Mouse (Mus musculus) G1E (cell line): ENCODE measurements around the gene Irf2bp2. TPM values are rescaled to one million over a fixed set of nuclear protein-coding genes. Genes with fewer than 3 reads are reported as not detected.

ENCODE experiments used
- ATAC-seq: 2 replicates; pipeline ENCODE4 v1.8.0; 2016; ENCODE audit warnings: mild to moderate bottlenecking; ENCODE audit not compliant: insufficient number of reproducible peaks, poor library complexity, low FRiP score, severe bottlenecking; ENCODE audit errors: extremely low read depth
- DNase-seq: peaks from one replicate; pipeline ENCODE4 v3.0.0; 2012; ENCODE audit warnings: low spot score
- H3K27me3 ChIP-seq: 2 replicates; pipeline ENCODE4 v1.6.1; 2012; ENCODE audit warnings: mild to moderate bottlenecking, low read length, inconsistent platforms; ENCODE audit not compliant: insufficient read depth
- H3K36me3 ChIP-seq: replicated peaks from 2 replicates; pipeline ENCODE3; 2012; ENCODE audit warnings: mild to moderate bottlenecking, inconsistent platforms
- H3K4me1 ChIP-seq: 2 replicates; pipeline ENCODE4 v1.6.1; 2012; ENCODE audit warnings: low read depth, low read length, inconsistent platforms, mixed read lengths; ENCODE audit not compliant: insufficient read depth
- H3K4me3 ChIP-seq: 2 replicates; pipeline ENCODE4 v1.5.1; 2012; ENCODE audit warnings: low read depth, mild to moderate bottlenecking, inconsistent platforms, low read length, moderate library complexity, mixed read lengths
- H3K9me3 ChIP-seq: replicated peaks from 2 replicates; pipeline ENCODE4 v1.6.1; 2012; ENCODE audit warnings: inconsistent platforms
- CTCF ChIP-seq: IDR thresholded peaks from 2 replicates; pipeline ENCODE4 v1.5.1; 2012; ENCODE audit warnings: low read depth, low read length, inconsistent platforms, mixed read lengths
- GATA1 ChIP-seq: IDR thresholded peaks from 2 replicates; pipeline ENCODE4 v1.6.1; 2012; ENCODE audit warnings: borderline replicate concordance, low read length, inconsistent platforms, mixed read lengths
- GATA2 ChIP-seq: IDR thresholded peaks from 2 replicates; pipeline ENCODE4 v1.6.1; 2012; ENCODE audit warnings: low read depth, low read length, inconsistent platforms, borderline replicate concordance
- POLR2AphosphoS5 ChIP-seq: IDR thresholded peaks from 2 replicates; pipeline ENCODE4 v1.6.1; 2012; ENCODE audit warnings: low read depth, low read length, inconsistent platforms; ENCODE audit not compliant: insufficient replicate concordance
- TAL1 ChIP-seq: conservative IDR thresholded peaks from 2 replicates; pipeline ENCODE4 v1.6.1; 2012; ENCODE audit warnings: low read depth, low read length, inconsistent platforms, mixed read lengths
- polyA plus RNA-seq: library from polyadenylated mRNA; stranded (reverse); fragments of >175 nt; gene quantifications from 2 replicates; pipeline ENCODE4 v1.2.3, GENCODE M21; 2012
- total RNA-seq, 2 experiments: library from RNA; stranded (forward) in 1 of 2; stranded (reverse) in 1 of 2; fragments of 200-1000 nt in 1 of 2; fragments of >200 nt in 1 of 2; fragmentation: Nextera tagmentation in 1 of 2; gene quantifications; 2 replicates each; pipeline ENCODE4 v1.2.3; 2014 to 2017

The Irf2bp2 gene
- total and polyA plus RNA-seq, 3 experiments = 78.9 to 231 (median 101) TPM

- TF ChIP-seq CTCF (no peak), TAL1 (no peak), POLR2AphosphoS5 (no peak), GATA1 (no peak), GATA2 (no peak)
- peaks cover 5% of the 10 kb centered on the region for H3K27me3 ChIP-seq
- ATAC-seq (no peak), DNase-seq (no peak)
- H3K4me1 ChIP-seq = peaks cover 32% of the 10 kb centered on the region
- no peak overlapping the region for H3K4me3 ChIP-seq
- peaks cover 6% of the 10 kb centered on the region for H3K9me3 ChIP-seq
- H3K36me3 ChIP-seq = peaks cover 28% of the 10 kb centered on the region
Observed at GRCm38 (mm10) chr8:126580086-126580485, 13.7 kb downstream of the Irf2bp2 start.

GRCm38 (mm10) chr8:126578641-126579040, 15.1 kb downstream of the Irf2bp2 start:
- H3K4me1 ChIP-seq = peaks cover 23% of the 10 kb centered on the region
- H3K4me3 ChIP-seq = no peak overlapping the region
- DNase-seq (no peak), ATAC-seq (no peak)
- peaks cover 13% of the 10 kb centered on the region for H3K27me3 ChIP-seq
- H3K9me3 ChIP-seq = peaks cover 6% of the 10 kb centered on the region
- TF ChIP-seq TAL1 (no peak), GATA1 (no peak), GATA2 (no peak), CTCF (no peak), POLR2AphosphoS5 (no peak)
- H3K36me3 ChIP-seq = peaks cover 19% of the 10 kb centered on the region

- Histone ChIP-seq H3K27me3 (peaks cover 15% of the 10 kb centered on the region), H3K9me3 (peaks cover 6% of the 10 kb centered on the region), H3K36me3 (peaks cover 11% of the 10 kb centered on the region), H3K4me3 (no peak overlapping the region), H3K4me1 (peaks cover 11% of the 10 kb centered on the region)
- TF ChIP-seq GATA1 (no peak), CTCF (no peak), GATA2 (no peak), TAL1 (no peak), POLR2AphosphoS5 (no peak)
- ATAC-seq (no peak), DNase-seq (no peak)
Observed at GRCm38 (mm10) chr8:126576919-126577318, 16.9 kb downstream of the Irf2bp2 start.

- Histone ChIP-seq H3K4me1 (peaks cover 16% of the 10 kb centered on the region), H3K27me3 (peaks cover 18% of the 10 kb centered on the region), H3K9me3 (peaks cover 6% of the 10 kb centered on the region), H3K4me3 (no peak overlapping the region), H3K36me3 (peaks cover 5% of the 10 kb centered on the region)
- TF ChIP-seq GATA1 = no peak
- no peak for TF ChIP-seq POLR2AphosphoS5
- TF ChIP-seq CTCF = no peak
- no peak for TF ChIP-seq TAL1
- no peak for TF ChIP-seq GATA2
- DNase-seq = no peak
- no peak for ATAC-seq
Observed at GRCm38 (mm10) chr8:126576086-126576485, 17.7 kb downstream of the Irf2bp2 start.

GRCm38 (mm10) chr8:126574882-126575637, 18.7 kb downstream of the Irf2bp2 start:
- Histone ChIP-seq H3K4me1 (peaks cover 17% of the 10 kb centered on the region; the same call in 1 of the 2 replicates), H3K27me3 (peaks cover 18% of the 10 kb centered on the region), H3K36me3 (no peaks in the 10 kb centered on the region), H3K9me3 (no peaks in the 10 kb centered on the region), H3K4me3 (no peak overlapping the region)
- ATAC-seq = no peak
- DNase-seq = no peak
- TF ChIP-seq POLR2AphosphoS5 (no peak), TAL1 (no peak), CTCF (no peak), GATA1 (no peak), GATA2 (no peak)

GRCm38 (mm10) chr8:126573878-126574277, 19.9 kb downstream of the Irf2bp2 start:
- no peaks in the 10 kb centered on the region for H3K9me3 ChIP-seq
- H3K4me1 ChIP-seq = peaks cover 17% of the 10 kb centered on the region; the same call in 1 of the 2 replicates
- DNase-seq (no peak), ATAC-seq (no peak)
- no peak overlapping the region for H3K4me3 ChIP-seq
- peaks cover 22% of the 10 kb centered on the region for H3K27me3 ChIP-seq
- H3K36me3 ChIP-seq = no peaks in the 10 kb centered on the region
- TF ChIP-seq GATA1 (no peak), CTCF (no peak), POLR2AphosphoS5 (no peak), GATA2 (no peak), TAL1 (no peak)
